Mouse (Mus musculus) CD8-positive naive resting alpha-beta T cell, adult 57 days (primary cell): ENCODE data around the gene Fam126b. TPM values are rescaled to one million over a fixed set of nuclear protein-coding genes. Genes with fewer than 3 reads are reported as not detected.

Source experiments
- total RNA-seq: library from RNA; stranded (reverse); gene quantifications from one replicate; pipeline ENCODE4 v1.2.4, GENCODE M21; 2023

Fam126b gene
- total RNA-seq, result 19.5 TPM

GRCm38 (mm10) chr1:58586171-58586997, at the start of gene Fam126b, which contains the start of gene Ndufb3:
Fam126b (minus strand) TSS chr1:58586323.
Ndufb3 (plus strand) TSS chr1:58586384.

GRCm38 (mm10) chr1:58504577-58505254, 81.4 kb downstream of the Fam126b start, which contains the start of gene Orc2:
Orc2 (minus strand) TSS chr1:58505109.

Other genes with a start within 250 kb of the Fam126b start
- gene Bzw1, start 193.4 kb downstream of the Fam126b start, total RNA-seq, result 170 TPM
- gene Clk1, start 162.3 kb downstream of the Fam126b start, total RNA-seq, result 1,356 TPM
- gene Nif3l1, start 141.2 kb downstream of the Fam126b start, total RNA-seq, result 28.0 TPM
- 51.9 TPM for gene Ppil3, start 140.8 kb downstream of the Fam126b start, total RNA-seq
- gene Orc2, start 81.2 kb downstream of the Fam126b start, total RNA-seq, result 31.2 TPM
- gene Ndufb3, start 61 bp upstream of the Fam126b start, total RNA-seq, result 33.0 TPM
- gene Als2cr12, start 109.7 kb upstream of the Fam126b start, total RNA-seq, result not detected
- 124 TPM for gene Cflar, start 125.2 kb upstream of the Fam126b start, total RNA-seq
- gene Casp8, start 209.1 kb upstream of the Fam126b start, total RNA-seq, result 102 TPM